Mouse (Mus musculus) cerebellum, postnatal 4 days (tissue): ENCODE results near the gene Tdrd6.
A peak's percentile ranks its signal among the peaks of the same experiment; 100 is the strongest.

Experiments
- DNase-seq, 2 experiments: peaks; one replicate each; pipeline ENCODE4 v3.0.0; 2022; ENCODE audit warnings: low spot score in 2 of 2, mixed read lengths in 1 of 2

The Tdrd6 gene

GRCm38 (mm10) chr17:43629496-43630426, at the start of gene Tdrd6:
Tdrd6 (minus strand) TSS chr17:43630299.
- peak in 1 of 2 experiments; percentile 25 for DNase-seq

- DNase-seq: no peak
Measured at GRCm38 (mm10) chr17:43677317-43677716, 47.2 kb upstream of the Tdrd6 start.

GRCm38 (mm10) chr17:43676241-43676640, 46.1 kb upstream of the Tdrd6 start:
- no peak for DNase-seq

GRCm38 (mm10) chr17:43675228-43675627, 45.1 kb upstream of the Tdrd6 start:
- no peak for DNase-seq

GRCm38 (mm10) chr17:43671907-43672306, 41.8 kb upstream of the Tdrd6 start:
- DNase-seq: no peak

- DNase-seq: no peak
Measured at GRCm38 (mm10) chr17:43669145-43669695, 39.1 kb upstream of the Tdrd6 start.

GRCm38 (mm10) chr17:43667290-43667843, 37.3 kb upstream of the Tdrd6 start, which contains the start of gene Cyp39a1:
Cyp39a1 (plus strand) TSS chr17:43667425.
- no peak for DNase-seq

GRCm38 (mm10) chr17:43666576-43667289, 36.6 kb upstream of the Tdrd6 start, which contains the start of gene Slc25a27:
Slc25a27 (minus strand) TSS chr17:43667214.
- DNase-seq: peak; percentile 47 to 80

- no peak for DNase-seq
Measured at GRCm38 (mm10) chr17:43651314-43652046, 21.4 kb upstream of the Tdrd6 start.

- no peak for DNase-seq
Measured at GRCm38 (mm10) chr17:43649641-43650436, 19.7 kb upstream of the Tdrd6 start.

GRCm38 (mm10) chr17:43646925-43647324, 16.8 kb upstream of the Tdrd6 start:
- DNase-seq: no peak

- no peak for DNase-seq
Measured at GRCm38 (mm10) chr17:43645136-43645535, 15.0 kb upstream of the Tdrd6 start.

GRCm38 (mm10) chr17:43644375-43644774, 14.3 kb upstream of the Tdrd6 start:
- no peak for DNase-seq

GRCm38 (mm10) chr17:43643191-43643590, 13.1 kb upstream of the Tdrd6 start:
- DNase-seq: no peak

GRCm38 (mm10) chr17:43640825-43641224, 10.7 kb upstream of the Tdrd6 start:
- no peak for DNase-seq

- DNase-seq: no peak
Measured at GRCm38 (mm10) chr17:43637146-43637545, 7.0 kb upstream of the Tdrd6 start.

- no peak for DNase-seq
Measured at GRCm38 (mm10) chr17:43630427-43630760, 295 bp upstream of the Tdrd6 start.

- no peak for DNase-seq
Measured at GRCm38 (mm10) chr17:43629026-43629495, 1.0 kb downstream of the Tdrd6 start.

- DNase-seq: no peak
Measured at GRCm38 (mm10) chr17:43628246-43628645, 1.9 kb downstream of the Tdrd6 start.

- no peak for DNase-seq
Measured at GRCm38 (mm10) chr17:43622076-43622475, 8.0 kb downstream of the Tdrd6 start.
